Mouse (Mus musculus) thymus, postnatal 25 days (tissue): ENCODE measurements around the gene CN725425.

Experiments
- DNase-seq: peaks from one replicate; pipeline ENCODE4 v3.0.0; 2022

The CN725425 gene

DNA sequence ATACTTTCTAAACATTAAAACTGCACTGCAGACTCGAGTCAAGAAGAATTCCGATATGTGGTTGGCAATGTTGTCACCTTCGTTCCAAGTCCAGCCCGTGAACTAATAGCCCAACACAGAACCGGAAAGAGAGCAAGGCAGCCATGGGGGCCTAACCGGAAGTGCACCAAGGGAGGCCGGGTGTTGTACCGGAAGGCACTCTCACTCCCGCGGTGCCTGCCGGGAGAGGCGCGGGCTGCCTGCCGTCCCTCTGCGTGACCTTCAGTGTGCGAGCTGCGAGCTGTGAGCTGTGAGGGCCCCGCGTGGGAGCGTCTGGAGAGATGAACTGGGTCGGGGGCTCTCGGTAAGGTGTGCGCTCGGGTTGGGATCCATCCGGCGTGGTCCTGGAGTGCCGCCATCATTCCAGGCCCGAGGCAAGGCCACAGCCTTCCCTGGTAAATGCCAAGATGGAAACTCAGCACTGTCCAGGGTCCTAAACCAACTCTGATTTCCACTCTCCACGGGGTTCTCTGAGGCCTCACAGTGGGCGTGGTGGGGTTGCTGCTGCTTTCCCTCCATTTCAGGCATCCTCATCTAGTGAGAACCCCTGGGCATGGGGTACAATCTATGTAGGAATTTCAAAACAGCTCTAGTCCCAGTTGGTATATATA, at the start of gene CN725425:
Gene CN725425, plus strand, starts transcription at position 239 of the 650 bp plus-strand sequence.
- no peak for DNase-seq

- no peak for DNase-seq
Measured at GRCm38 (mm10) chr15:91152592-91152991, 46.7 kb upstream of the CN725425 start.

GRCm38 (mm10) chr15:91153311-91153710, 46.0 kb upstream of the CN725425 start:
- DNase-seq, result no peak

DNA sequence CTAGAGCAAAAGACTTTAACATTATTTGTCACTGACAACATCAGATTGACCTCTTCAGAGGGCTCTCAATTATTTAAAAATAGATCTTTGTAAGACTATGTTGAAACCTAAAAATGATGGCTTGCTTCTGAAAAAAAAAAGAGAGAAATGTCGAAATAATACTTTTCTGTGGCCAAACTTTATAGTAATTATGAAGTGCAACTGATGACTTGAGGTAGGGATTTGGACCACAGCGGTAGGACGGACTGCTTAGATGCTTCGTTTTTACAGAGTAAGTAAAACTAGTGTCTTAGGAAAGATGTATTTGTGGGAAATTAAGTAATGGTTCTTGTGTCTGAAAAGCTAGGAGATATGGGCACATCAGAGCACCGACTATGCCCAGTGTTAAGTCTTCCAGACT, 38.1 kb upstream of the CN725425 start:
- no peak for DNase-seq

DNA sequence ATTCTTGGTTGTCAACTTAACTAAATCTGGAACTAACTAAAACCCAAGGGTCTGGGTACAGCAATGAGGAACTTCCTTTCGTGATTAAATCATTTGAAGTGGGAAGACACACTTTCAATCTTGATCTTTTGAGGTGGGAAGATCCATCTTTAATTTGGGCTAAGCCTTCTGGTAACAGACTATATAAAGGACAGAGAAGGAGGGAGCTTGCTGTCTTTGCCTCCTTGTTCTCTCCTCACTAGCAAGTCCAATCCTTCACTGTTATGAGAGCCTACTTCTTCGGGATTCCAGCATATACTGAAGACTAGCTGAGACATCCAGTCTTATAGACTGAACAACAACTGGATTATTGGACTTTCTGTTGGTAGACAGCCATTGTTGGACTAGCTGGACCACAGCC, 35.8 kb upstream of the CN725425 start:
- DNase-seq, result no peak

- no peak for DNase-seq
Measured at GRCm38 (mm10) chr15:91165021-91165420, 34.3 kb upstream of the CN725425 start.

- DNase-seq, result peak; percentile 2
Measured at GRCm38 (mm10) chr15:91167850-91168562, 31.3 kb upstream of the CN725425 start.

GRCm38 (mm10) chr15:91170602-91171328, 28.5 kb upstream of the CN725425 start:
- DNase-seq, result no peak

DNA sequence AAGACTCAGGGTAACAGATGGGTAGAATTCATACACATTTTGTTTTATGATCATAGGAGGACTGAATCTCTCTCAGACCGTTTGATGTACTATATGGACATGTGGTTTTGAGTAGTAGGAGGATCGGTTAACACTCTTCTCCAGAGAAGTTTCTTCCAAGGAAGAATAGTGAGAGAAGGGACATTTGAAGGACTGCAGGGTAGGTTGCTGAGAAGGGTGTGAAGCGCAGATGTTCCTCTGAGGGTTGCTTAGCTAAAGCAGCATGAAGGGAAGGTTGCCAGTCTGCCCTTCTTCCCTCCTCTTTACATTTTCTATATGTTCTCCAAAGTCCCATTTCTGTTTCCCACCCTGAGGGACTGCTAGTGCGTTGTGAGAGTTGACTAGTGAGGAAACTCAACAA, 28.0 kb upstream of the CN725425 start:
- DNase-seq, result no peak

DNA sequence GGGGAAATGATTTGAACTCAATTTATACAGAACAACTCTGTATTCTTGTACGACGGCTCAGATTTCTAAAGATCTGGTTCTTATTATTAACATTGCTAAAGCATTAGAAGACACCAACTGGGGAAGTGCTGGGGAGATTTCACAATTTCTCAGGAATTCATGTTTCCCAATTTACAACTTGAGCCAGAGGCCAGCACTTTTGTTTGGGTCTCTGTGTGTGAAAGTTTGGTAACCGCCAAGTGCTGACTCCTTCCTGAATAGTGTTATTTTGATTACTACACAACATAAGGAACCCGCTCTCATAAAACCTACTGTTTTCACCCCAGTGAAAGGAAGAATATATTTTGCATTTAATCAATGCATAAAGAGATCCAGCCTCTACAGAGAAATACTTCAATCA, 27.1 kb upstream of the CN725425 start:
- DNase-seq, result no peak

- DNase-seq, result no peak
Measured at GRCm38 (mm10) chr15:91178656-91179314, 20.5 kb upstream of the CN725425 start.

GRCm38 (mm10) chr15:91179911-91180622, 19.2 kb upstream of the CN725425 start:
- no peak for DNase-seq

GRCm38 (mm10) chr15:91186358-91186757, 12.9 kb upstream of the CN725425 start:
- no peak for DNase-seq

GRCm38 (mm10) chr15:91190026-91190425, 9.3 kb upstream of the CN725425 start:
- no peak for DNase-seq

GRCm38 (mm10) chr15:91190519-91191207, 8.6 kb upstream of the CN725425 start:
- DNase-seq, result no peak

DNA sequence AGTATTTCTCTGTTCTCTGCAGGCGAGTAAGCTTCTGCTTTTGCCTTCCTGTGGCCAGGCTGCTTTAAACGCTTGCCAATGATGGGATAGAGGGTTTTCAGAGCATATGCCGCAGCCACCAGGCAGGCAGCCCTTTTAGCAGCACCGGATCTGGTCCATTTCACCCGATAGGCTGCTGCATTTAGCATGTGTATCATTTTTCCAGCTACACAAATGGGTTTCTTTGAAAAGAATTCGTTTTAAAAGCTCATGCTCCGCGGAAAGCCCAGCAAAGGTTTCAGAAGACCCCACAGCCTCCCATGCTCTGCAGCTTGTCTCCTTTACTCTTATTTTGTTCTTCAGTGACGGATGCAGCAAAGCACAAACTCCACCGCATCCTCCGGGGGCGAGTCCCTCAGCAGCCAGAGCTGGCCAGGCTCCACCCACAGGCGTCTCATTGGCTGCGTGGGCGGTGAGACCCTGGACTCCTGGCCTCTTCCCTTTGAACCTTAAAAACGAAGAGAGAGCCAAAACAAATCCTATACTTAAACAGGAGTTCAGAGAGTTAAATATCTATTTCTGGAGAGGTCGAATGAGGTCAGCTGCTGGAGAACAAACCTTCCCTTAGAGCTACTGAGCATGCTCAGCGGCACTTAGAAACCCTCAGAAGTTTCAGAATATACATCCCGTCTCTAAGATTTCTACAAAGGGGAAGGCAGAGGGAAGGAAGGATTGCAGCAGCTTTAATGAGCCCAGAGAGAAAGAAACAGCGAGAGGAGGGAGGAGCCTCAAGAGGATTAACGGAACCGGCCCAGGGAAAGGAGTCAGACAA, 7.7 kb upstream of the CN725425 start, which contains the start of gene Abcd2:
Gene Abcd2, minus strand, starts transcription at position 388 of the 811 bp plus-strand sequence.
- DNase-seq, result peak; percentile 16

DNA sequence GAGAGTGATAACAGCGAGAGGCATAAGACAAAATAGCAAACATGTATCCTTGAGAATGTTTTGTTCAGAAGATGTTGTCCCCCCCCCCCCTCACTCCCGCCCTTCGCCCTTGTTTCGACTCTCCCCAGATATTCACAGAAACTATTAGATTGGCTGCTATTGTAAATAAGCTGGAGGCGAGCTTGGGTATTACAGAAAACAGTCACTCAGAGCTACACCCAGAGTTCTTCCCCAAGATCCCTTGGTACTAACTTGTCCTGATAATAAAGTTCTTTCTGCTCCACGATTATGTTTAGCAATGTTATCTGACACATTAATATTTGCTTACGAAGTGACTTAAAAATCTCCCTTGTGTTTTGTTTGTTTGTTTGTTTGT, 7.1 kb upstream of the CN725425 start:
- no peak for DNase-seq

GRCm38 (mm10) chr15:91200833-91201232, 1.5 kb downstream of the CN725425 start:
- DNase-seq, result no peak

DNA sequence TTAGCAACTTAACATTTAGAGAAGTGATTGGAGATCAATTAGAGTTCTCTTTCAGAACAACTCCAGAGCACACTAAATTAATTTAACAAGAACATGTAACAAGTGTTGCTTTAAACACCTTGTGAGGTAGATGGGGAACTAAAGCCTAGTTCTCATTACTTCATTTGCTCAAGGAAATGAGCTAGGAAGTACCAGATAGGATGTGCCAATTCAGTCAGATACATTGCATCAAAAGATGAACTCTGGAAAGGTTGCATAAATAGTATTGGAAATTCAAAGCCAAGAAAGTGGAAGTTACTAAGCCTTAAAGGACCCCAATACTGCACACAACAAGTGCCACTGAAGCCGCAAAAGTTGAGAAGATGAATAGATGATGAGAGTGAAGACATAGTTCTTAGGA, 3.2 kb downstream of the CN725425 start:
- no peak for DNase-seq

GRCm38 (mm10) chr15:91203521-91203920, 4.2 kb downstream of the CN725425 start:
- DNase-seq, result no peak

- DNase-seq, result no peak
Measured at GRCm38 (mm10) chr15:91206518-91206917, 7.2 kb downstream of the CN725425 start.
